In genomic region chr5:150915080-150916055, GRCm38 (mm10) we compare ENCODE assay signal across 20 mouse cellular contexts. TPM values are rescaled to one million over a fixed set of nuclear protein-coding genes. Genes with fewer than 3 reads are reported as not detected.
DNase-seq lines count a peak whose midpoint lies in the region; ATAC-seq and TF ChIP-seq lines count a peak whose summit lies in the region.
"Had no signal": no experiment of that assay in that cellular context is flagged by ENCODE, and none has a peak within 500 bp of the region (broad histone marks: within the 10 kb centered on the region; RNA-seq: fewer than 3 reads in every experiment).

No protein-coding gene starts in this region.

- TF ChIP-seq POLR2A in liver, adult 2 months (IDR thresholded peaks at IDR 0.05; ENCODE audit: extremely low read depth, insufficient read depth, low read length), result no peak

- H3K4me1 ChIP-seq in liver, adult 2 months (ENCODE audit: control insufficient read depth, insufficient read depth, low read length), result peaks cover 30% of the 10 kb centered on the region
- H3K4me1 ChIP-seq in liver, postnatal 0 days (ENCODE audit: insufficient read depth), result peaks cover 27% of the 10 kb centered on the region
- H3K4me1 ChIP-seq: hindbrain, embryonic 15.5 days; neural tube, embryonic 13.5 days had no signal

- intact Hi-C loops in left cerebral cortex, postnatal 4 days (cut with DNase I), result no loop called here

- H3K9me3 ChIP-seq in liver, postnatal 0 days (ENCODE audit: low read length), result no peaks in the 10 kb centered on the region
- H3K9me3 ChIP-seq: embryonic facial prominence, embryonic 13.5 days; heart, embryonic 13.5 days; hindbrain, embryonic 15.5 days; limb, embryonic 10.5 days; liver, embryonic 15.5 days; midbrain, embryonic 13.5 days; neural tube, embryonic 13.5 days had no signal

- no peaks in the 10 kb centered on the region for H3K27me3 ChIP-seq in liver, adult 2 months (ENCODE audit: control insufficient read depth, insufficient read depth, low read length)
- no peaks in the 10 kb centered on the region for H3K27me3 ChIP-seq in liver, postnatal 0 days (ENCODE audit: insufficient read depth, low read length)
- H3K27me3 ChIP-seq: embryonic facial prominence, embryonic 13.5 days; heart, embryonic 13.5 days; hindbrain, embryonic 15.5 days; liver, embryonic 15.5 days; midbrain, embryonic 13.5 days; neural tube, embryonic 13.5 days had no signal

- no peak overlapping the region for H3K4me3 ChIP-seq in liver, adult 2 months (ENCODE audit: insufficient read depth, low read depth, low read length)
- H3K4me3 ChIP-seq in liver, postnatal 0 days (ENCODE audit: low read depth, low read length), result no peak overlapping the region
- H3K4me3 ChIP-seq: embryonic facial prominence, embryonic 13.5 days; heart, embryonic 13.5 days; hindbrain, embryonic 15.5 days; limb, embryonic 10.5 days; liver, embryonic 15.5 days; midbrain, embryonic 13.5 days; neural tube, embryonic 13.5 days had no signal

- no peak for ATAC-seq in liver, postnatal 0 days
- ATAC-seq: forebrain, embryonic 14.5 days; midbrain, embryonic 13.5 days had no signal

- no peak overlapping the region for H3K9ac ChIP-seq in liver, adult 2 months (ENCODE audit: low read depth, low read length)
- H3K9ac ChIP-seq in liver, postnatal 0 days (replicated peaks), result no peak overlapping the region
- H3K9ac ChIP-seq: embryonic facial prominence, embryonic 13.5 days; heart, embryonic 13.5 days; hindbrain, embryonic 15.5 days; liver, embryonic 15.5 days; midbrain, embryonic 13.5 days; neural tube, embryonic 13.5 days had no signal

- no peak for TF ChIP-seq CTCF in liver, adult 2 months (IDR thresholded peaks at IDR 0.05; ENCODE audit: low read depth, low read length)
- TF ChIP-seq CTCF in liver, postnatal 0 days (IDR thresholded peaks at IDR 0.05; ENCODE audit: low read depth), result no peak

- no peak overlapping the region for H3K27ac ChIP-seq in liver, adult 2 months (replicated peaks; ENCODE audit: insufficient read depth, low read depth, low read length)
- H3K27ac ChIP-seq in liver, postnatal 0 days (ENCODE audit: low read depth), result no peak overlapping the region
- H3K27ac ChIP-seq: embryonic facial prominence, embryonic 13.5 days; heart, embryonic 13.5 days; hindbrain, embryonic 15.5 days; limb, embryonic 10.5 days; liver, embryonic 15.5 days; midbrain, embryonic 13.5 days; neural tube, embryonic 13.5 days had no signal

- DNase-seq in liver, adult 2 months (ENCODE audit: extremely low read depth, low read depth, low spot score), result peak; percentile 19
- DNase-seq in liver, postnatal 0 days, result no peak
- peak; percentile 35 for DNase-seq in kidney, adult 9 months
- peak; percentile 35 for DNase-seq in kidney, postnatal 10 days
- DNase-seq in urinary bladder, postnatal 14 days (ENCODE audit: low spot score), result no peak
- no peak for DNase-seq in thymus, postnatal 14 days
- DNase-seq in left cerebral cortex, postnatal 4 days, result no peak
- DNase-seq: cerebellum, adult 8-10 months; heart, adult 18-20 months; lung, postnatal 10 days; spleen, adult 18-20 months had no signal

- WGBS in liver, adult 2 months, result 69% methylated on average over 4 of the region's 4 CpGs
- WGBS in liver, postnatal 0 days (ENCODE audit: insufficient replicate concordance), result 70% methylated on average over 4 of the region's 4 CpGs

- no peak overlapping the region for H3K4me2 ChIP-seq in liver, postnatal 0 days (ENCODE audit: low read depth, low read length)
- H3K4me2 ChIP-seq: embryonic facial prominence, embryonic 13.5 days; heart, embryonic 13.5 days; hindbrain, embryonic 15.5 days; liver, embryonic 15.5 days; midbrain, embryonic 13.5 days; neural tube, embryonic 13.5 days had no signal

- no peak for TF ChIP-seq EP300 in liver, postnatal 0 days (IDR thresholded peaks at IDR 0.05; ENCODE audit: low read depth)

- no peaks in the 10 kb centered on the region for H3K79me2 ChIP-seq in liver, adult 2 months (ENCODE audit: control insufficient read depth, insufficient read depth, low read length)

- H3K36me3 ChIP-seq in liver, adult 2 months (ENCODE audit: control insufficient read depth, insufficient read depth, low read length), result no peaks in the 10 kb centered on the region
- H3K36me3 ChIP-seq in liver, postnatal 0 days (replicated peaks; ENCODE audit: insufficient read depth, low read length), result no peaks in the 10 kb centered on the region
- H3K36me3 ChIP-seq: embryonic facial prominence, embryonic 13.5 days; heart, embryonic 13.5 days; hindbrain, embryonic 15.5 days; limb, embryonic 10.5 days; liver, embryonic 15.5 days; midbrain, embryonic 13.5 days; neural tube, embryonic 13.5 days had no signal

RNA-seq across cellular contexts. Expression of gene Kl, which starts 37.0 kb away (rescaled TPM):
- total RNA-seq in liver, adult 2 months (2014; rRNA removed), result 0.07 TPM in 1 of 2 replicates, not detected in the other
- polyA plus RNA-seq in liver, adult 2 months (2012; rRNA removed), result not detected in 2 replicates
- 0.05 and 0.08 TPM in 2 replicates for polyA plus RNA-seq in liver, postnatal 0 days (2015; fragmentation: Nextera tagmentation; extraction: Ambion mirVana)
- total RNA-seq in left cerebral cortex, postnatal 4 days (2021), result 1 to 10 TPM; 1.0 to 1.2 TPM
- total RNA-seq: megakaryocyte progenitor cell, adult 5-6 weeks had no signal

Comparison
In these comparisons a context has a peak if more than half of its experiments do, and no peak if none do; other contexts are left out.
1. DNase-seq: peak in liver, adult 2 months (single experiment), kidney, adult 9 months (single experiment) and kidney, postnatal 10 days (single experiment); none in liver, postnatal 0 days (single experiment), urinary bladder, postnatal 14 days (single experiment), thymus, postnatal 14 days (single experiment) and left cerebral cortex, postnatal 4 days (single experiment).